Mouse (Mus musculus) cerebellum, adult 2 months (tissue): ENCODE results near the gene Samd4. TPM values are rescaled to one million over a fixed set of nuclear protein-coding genes. Genes with fewer than 3 reads are reported as not detected.

Experiments
- DNase-seq, 2 experiments: peaks; one replicate each; pipeline ENCODE4 v3.0.0; 2021
- H3K27ac ChIP-seq: fragments of 200-500 bp; 2 replicates; pipeline ENCODE4 v1.5.1; 2012; ENCODE audit warnings: low read length, control low read depth, inconsistent platforms; ENCODE audit not compliant: insufficient read depth
- H3K27me3 ChIP-seq: fragments of 200-500 bp; 2 replicates; pipeline ENCODE4 v1.6.1; 2012; ENCODE audit warnings: inconsistent platforms, mild to moderate bottlenecking, low read length, moderate library complexity; ENCODE audit not compliant: control insufficient read depth, insufficient read depth
- H3K4me1 ChIP-seq: fragments of 200-500 bp; 2 replicates; pipeline ENCODE4 v1.6.1; 2011; ENCODE audit warnings: low read length; ENCODE audit not compliant: control insufficient read depth, insufficient read depth
- H3K4me3 ChIP-seq: fragments of 200-500 bp; replicated peaks from 2 replicates; pipeline ENCODE3; 2011; ENCODE audit warnings: mild to moderate bottlenecking, low read depth, low read length, control low read depth; ENCODE audit not compliant: insufficient read depth
- CTCF ChIP-seq: fragments of 200-500 bp; IDR thresholded peaks from 2 replicates; pipeline ENCODE4 v1.5.1; 2011; ENCODE audit warnings: low read depth, mild to moderate bottlenecking, control low read depth, low read length, moderate library complexity, borderline replicate concordance; ENCODE audit not compliant: insufficient read depth
- POLR2A ChIP-seq: fragments of 200-500 bp; IDR thresholded peaks from 2 replicates; pipeline ENCODE4 v1.6.1; 2011; ENCODE audit warnings: low read length, control low read depth, borderline replicate concordance; ENCODE audit not compliant: insufficient read depth
- WGBS: fragments of 180-500 bp; shearing (Covaris S2); methylation state at CpG from one replicate; pipeline ENCODE4 v1.1.7; 2018; 5-methylcytosine and 5-hydroxymethylcytosine counted together
- polyA plus RNA-seq: library from polyadenylated mRNA; depleted of rRNA; stranded (reverse); fragments of >200 nt; gene quantifications from 2 replicates; pipeline ENCODE4 v1.2.3, GENCODE M21; 2012

Gene Samd4
- polyA plus RNA-seq, 1 experiment = 23.8 TPM

- TF ChIP-seq POLR2A (no peak), CTCF (no peak)
Observed at GRCm38 (mm10) chr14:46962832-46963231, 80.2 kb downstream of the Samd4 start.

GRCm38 (mm10) chr14:46964074-46964872 lies 81.6 kb downstream of the Samd4 start:
- DNase-seq = no peak
- TF ChIP-seq CTCF (no peak), POLR2A (no peak)
- Histone ChIP-seq H3K27me3 (no peaks in the 10 kb centered on the region), H3K4me3 (no peak overlapping the region), H3K4me1 (no peaks in the 10 kb centered on the region), H3K27ac (no peak overlapping the region)
- 91% methylated on average over 2 of the region's 2 CpGs for WGBS

More at GRCm38 (mm10) chr14:46962832-46963231, 80.2 kb downstream of the Samd4 start:
- no peak overlapping the region for H3K4me3 ChIP-seq
- H3K4me1 ChIP-seq = no peaks in the 10 kb centered on the region
- H3K27ac ChIP-seq = no peak overlapping the region
- WGBS = 82% methylated on average over 5 of the region's 5 CpGs
- no peak for DNase-seq
- no peaks in the 10 kb centered on the region for H3K27me3 ChIP-seq

- WGBS = 79% methylated on average over 10 of the region's 10 CpGs
- TF ChIP-seq CTCF (0 out of 2 replicates have a peak, but pooled peaks have one; percentile 3), POLR2A (no peak)
- Histone ChIP-seq H3K27me3 (no peaks in the 10 kb centered on the region), H3K4me1 (no peaks in the 10 kb centered on the region), H3K27ac (no peak overlapping the region), H3K4me3 (no peak overlapping the region)
- DNase-seq = no peak
Observed at GRCm38 (mm10) chr14:46966206-46966605, 83.6 kb downstream of the Samd4 start.

- DNase-seq = no peak
- Histone ChIP-seq H3K27me3 (no peaks in the 10 kb centered on the region), H3K27ac (no peak overlapping the region), H3K4me1 (no peaks in the 10 kb centered on the region), H3K4me3 (no peak overlapping the region)
- 66% methylated on average over 11 of the region's 11 CpGs for WGBS
- TF ChIP-seq POLR2A (no peak), CTCF (no peak)
Observed at GRCm38 (mm10) chr14:46968046-46968445, 85.4 kb downstream of the Samd4 start.

GRCm38 (mm10) chr14:46970673-46971072 lies 88.0 kb downstream of the Samd4 start:
- 28% methylated on average over 3 of the region's 3 CpGs for WGBS
- TF ChIP-seq POLR2A = no peak
- no peak for TF ChIP-seq CTCF
- Histone ChIP-seq H3K4me3 (no peak overlapping the region), H3K4me1 (no peaks in the 10 kb centered on the region), H3K27me3 (no peaks in the 10 kb centered on the region), H3K27ac (no peak overlapping the region)
- DNase-seq = peak; percentile 50 to 51

GRCm38 (mm10) chr14:46971802-46972201 lies 89.1 kb downstream of the Samd4 start:
- no peak overlapping the region for H3K27ac ChIP-seq
- DNase-seq = no peak
- 94% methylated on average over 2 of the region's 2 CpGs for WGBS
- H3K27me3 ChIP-seq = no peaks in the 10 kb centered on the region
- TF ChIP-seq POLR2A = no peak
- no peak overlapping the region for H3K4me3 ChIP-seq
- no peaks in the 10 kb centered on the region for H3K4me1 ChIP-seq

- Histone ChIP-seq H3K4me1 (no peaks in the 10 kb centered on the region), H3K4me3 (no peak overlapping the region), H3K27me3 (no peaks in the 10 kb centered on the region), H3K27ac (no peak overlapping the region)
- TF ChIP-seq CTCF (no peak), POLR2A (no peak)
- WGBS = 56% methylated on average over 9 of the region's 9 CpGs
- no peak for DNase-seq
Observed at GRCm38 (mm10) chr14:46974874-46975273, 92.2 kb downstream of the Samd4 start.

GRCm38 (mm10) chr14:46975969-46976368 lies 93.3 kb downstream of the Samd4 start:
- 94% methylated on average over 4 of the region's 4 CpGs for WGBS
- Histone ChIP-seq H3K4me1 (no peaks in the 10 kb centered on the region), H3K4me3 (no peak overlapping the region), H3K27me3 (no peaks in the 10 kb centered on the region), H3K27ac (no peak overlapping the region)
- no peak for DNase-seq
- TF ChIP-seq POLR2A (no peak), CTCF (no peak)
